Mouse (Mus musculus) liver, adult 2 months (tissue): ENCODE data around the gene Fam240a. TPM values are rescaled to one million over a fixed set of nuclear protein-coding genes. Genes with fewer than 3 reads are reported as not detected.

Experiments used
- DNase-seq: peaks from one replicate; pipeline ENCODE4 v3.0.0-alpha.2; 2011; ENCODE audit warnings: low read depth, low spot score; ENCODE audit errors: extremely low read depth
- H3K27ac ChIP-seq: fragments of 200-500 bp; replicated peaks from 2 replicates; pipeline ENCODE4 v1.5.1; 2012; ENCODE audit warnings: low read depth, mild to moderate bottlenecking, control low read depth, inconsistent platforms, low read length; ENCODE audit not compliant: insufficient read depth
- H3K27me3 ChIP-seq: fragments of 200-500 bp; 2 replicates; pipeline ENCODE4 v1.6.1; 2012; ENCODE audit warnings: mild to moderate bottlenecking, moderate library complexity, low read length, inconsistent platforms; ENCODE audit not compliant: control insufficient read depth, insufficient read depth
- H3K36me3 ChIP-seq: fragments of 200-500 bp; 2 replicates; pipeline ENCODE4 v1.6.1; 2012; ENCODE audit warnings: low read length, inconsistent platforms; ENCODE audit not compliant: control insufficient read depth, insufficient read depth
- H3K4me1 ChIP-seq: fragments of 200-500 bp; 2 replicates; pipeline ENCODE4 v1.6.1; 2011; ENCODE audit warnings: low read length; ENCODE audit not compliant: control insufficient read depth, insufficient read depth
- H3K4me3 ChIP-seq: fragments of 200-500 bp; 2 replicates; pipeline ENCODE4 v1.5.1; 2011; ENCODE audit warnings: low read depth, mild to moderate bottlenecking, control low read depth, low read length, moderate library complexity; ENCODE audit not compliant: insufficient read depth
- H3K79me2 ChIP-seq: fragments of 200-500 bp; 2 replicates; pipeline ENCODE4 v1.6.1; 2012; ENCODE audit warnings: inconsistent platforms, mild to moderate bottlenecking, low read length, moderate library complexity; ENCODE audit not compliant: control insufficient read depth, insufficient read depth
- H3K9ac ChIP-seq: fragments of 200-500 bp; 2 replicates; pipeline ENCODE4 v1.6.1; 2012; ENCODE audit warnings: low read depth, mild to moderate bottlenecking, control low read depth, inconsistent platforms, low read length
- CTCF ChIP-seq: fragments of 200-500 bp; IDR thresholded peaks from 2 replicates; pipeline ENCODE4 v1.5.1; 2011; ENCODE audit warnings: low read depth, low read length, control low read depth
- POLR2A ChIP-seq: fragments of 200-500 bp; IDR thresholded peaks from 2 replicates; pipeline ENCODE4 v1.6.1; 2011; ENCODE audit warnings: low read length, control low read depth; ENCODE audit not compliant: insufficient read depth; ENCODE audit errors: extremely low read depth
- WGBS: fragments of 180-500 bp; shearing (Covaris S2); methylation state at CpG from one replicate; pipeline ENCODE4 v1.1.7; 2018; 5-methylcytosine and 5-hydroxymethylcytosine counted together
- polyA plus RNA-seq: library from polyadenylated mRNA; depleted of rRNA; stranded (reverse); fragments of >200 nt; gene quantifications from 2 replicates; pipeline ENCODE4 v1.2.3, GENCODE M21; 2012; rRNA removed
- total RNA-seq: library from RNA; depleted of rRNA; stranded (reverse); fragments of >200 nt; gene quantifications from 2 replicates; pipeline ENCODE4 v1.2.3, GENCODE M21; 2014; rRNA removed

The Fam240a gene
- total RNA-seq: not detected in 2 replicates
- not detected in 2 replicates for polyA plus RNA-seq

- Histone ChIP-seq H3K4me3 (no peak within 1 kb of the TSS), H3K4me1 (no peaks in the 10 kb centered on the region), H3K27me3 (no peaks in the 10 kb centered on the region), H3K79me2 (no peaks in the 10 kb centered on the region), H3K27ac (no peak within 1 kb of the TSS), H3K9ac (no peak within 1 kb of the TSS), H3K36me3 (no peaks in the 10 kb centered on the region)
- DNase-seq: no peak
- TF ChIP-seq CTCF: no peak
- no peak for TF ChIP-seq POLR2A
- 87% methylated on average over 7 of the region's 7 CpGs for WGBS
Observed at GRCm38 (mm10) chr9:110916786-110917185, at the start of gene Fam240a. Gene Fam240a (minus strand): TSS chr9:110916861.

GRCm38 (mm10) chr9:110965910-110966231 is 49.2 kb upstream of the Fam240a start:
- TF ChIP-seq CTCF: no peak
- TF ChIP-seq POLR2A: no peak
- DNase-seq: no peak
- no peak overlapping the region for H3K4me3 ChIP-seq
- no peaks in the 10 kb centered on the region for H3K36me3 ChIP-seq
- H3K9ac ChIP-seq: no peak overlapping the region
- no peak overlapping the region for H3K27ac ChIP-seq
- no peaks in the 10 kb centered on the region for H3K4me1 ChIP-seq
- H3K27me3 ChIP-seq: no peaks in the 10 kb centered on the region
- H3K79me2 ChIP-seq: no peaks in the 10 kb centered on the region
- WGBS: 78% methylated on average over 2 of the region's 2 CpGs

- no peaks in the 10 kb centered on the region for H3K27me3 ChIP-seq
- H3K9ac ChIP-seq: no peak overlapping the region
- no peaks in the 10 kb centered on the region for H3K4me1 ChIP-seq
- no peaks in the 10 kb centered on the region for H3K36me3 ChIP-seq
- WGBS: 91% methylated on average over 22 of the region's 22 CpGs
- H3K27ac ChIP-seq: no peak overlapping the region
- no peak for TF ChIP-seq CTCF
- TF ChIP-seq POLR2A: no peak
- H3K4me3 ChIP-seq: no peak overlapping the region
- H3K79me2 ChIP-seq: no peaks in the 10 kb centered on the region
- no peak for DNase-seq
Observed at GRCm38 (mm10) chr9:110965062-110965909, 48.6 kb upstream of the Fam240a start.

- Histone ChIP-seq H3K4me1 (no peaks in the 10 kb centered on the region), H3K79me2 (no peaks in the 10 kb centered on the region), H3K9ac (no peak overlapping the region), H3K36me3 (no peaks in the 10 kb centered on the region), H3K27me3 (no peaks in the 10 kb centered on the region), H3K27ac (no peak overlapping the region), H3K4me3 (no peak overlapping the region)
- TF ChIP-seq CTCF: no peak
- no peak for TF ChIP-seq POLR2A
- WGBS: 80% methylated on average over 8 of the region's 8 CpGs
- DNase-seq: no peak
Observed at GRCm38 (mm10) chr9:110963566-110964115, 47.0 kb upstream of the Fam240a start.

GRCm38 (mm10) chr9:110961386-110961785 is 44.7 kb upstream of the Fam240a start:
- 96% methylated on average over 8 of the region's 8 CpGs for WGBS
- Histone ChIP-seq H3K36me3 (no peaks in the 10 kb centered on the region), H3K79me2 (no peaks in the 10 kb centered on the region), H3K27me3 (no peaks in the 10 kb centered on the region), H3K4me1 (no peaks in the 10 kb centered on the region), H3K27ac (no peak overlapping the region), H3K4me3 (no peak overlapping the region), H3K9ac (no peak overlapping the region)
- TF ChIP-seq POLR2A (no peak), CTCF (no peak)
- no peak for DNase-seq
